Mouse (Mus musculus) macrophage (primary cell): ENCODE measurements around the gene Rasal2. TPM values are rescaled to one million over a fixed set of nuclear protein-coding genes. Genes with fewer than 3 reads are reported as not detected.

Source experiments
- H3K27ac ChIP-seq: fragments of 350-480 bp; formaldehyde crosslinking; 2 replicates; pipeline ENCODE4 v1.9.0; 2021
- H3K36me3 ChIP-seq: fragments of 350-480 bp; formaldehyde crosslinking; 2 replicates; pipeline ENCODE4 v1.9.0; 2021; ENCODE audit errors: inconsistent target
- H3K4me3 ChIP-seq: fragments of 350-480 bp; formaldehyde crosslinking; 2 replicates; pipeline ENCODE4 v1.9.0; 2021; ENCODE audit errors: inconsistent target
- H3K79me2 ChIP-seq: fragments of 350-480 bp; formaldehyde crosslinking; 2 replicates; pipeline ENCODE4 v1.9.0; 2021; ENCODE audit errors: inconsistent target
- whole genome bisulfite sequencing: methylation state at CpG from one replicate; pipeline ENCODE4 v1.1.7; 2026; ENCODE audit warnings: inconsistent platforms; ENCODE audit not compliant: missing documents; 5-methylcytosine and 5-hydroxymethylcytosine counted together
- polyA plus RNA-seq: library from polyadenylated mRNA; stranded (reverse); fragments of 250-400 nt; gene quantifications from 3 replicates; pipeline ENCODE4 v1.2.4, GENCODE M21; 2018; ENCODE audit warnings: inconsistent platforms
- total RNA-seq, 78 experiments: library from RNA; depleted of rRNA; stranded (reverse); fragments of 250-400 nt; gene quantifications; 1 replicate in 9 of 78; 2 replicates in 24 of 78; 3 replicates in 43 of 78; 4 replicates in 2 of 78; pipeline ENCODE4 v1.2.4; 2018; ENCODE audit warnings: inconsistent platforms in 56 of 78

Gene Rasal2
- total RNA-seq (2018; cell fraction: chromatin; rRNA removed), result 10 to 100 TPM in 8 of 26 experiments, 1 to 10 TPM in 18; 2.6 to 13.8 (median 6.1) TPM
- total RNA-seq (2018; cell fraction: cytosol; rRNA removed), result 1 to 10 TPM in 17 of 26 experiments, under 1 TPM in 9; 0.77 to 2.3 (median 1.3) TPM
- total RNA-seq (2018; cell fraction: nucleus; rRNA removed), result 10 to 100 TPM in 1 of 26 experiments, 1 to 10 TPM in 25; 1.7 to 10.7 (median 3.6) TPM
- 0.81 to 1.8 TPM (median 1.6 TPM) in 3 replicates for polyA plus RNA-seq

GRCm38 (mm10) chr1:157412454-157413369 is at the start of gene Rasal2:
Gene Rasal2 (minus strand): TSS chr1:157412595.
- 3% methylated on average over 47 of the region's 62 CpGs for WGBS
- Histone ChIP-seq H3K27ac (no peak within 1 kb of the TSS), H3K36me3 (no peaks in the 10 kb centered on the region), H3K79me2 (no peaks in the 10 kb centered on the region), H3K4me3 (peak within 1 kb of the TSS; percentile 43)

DNA sequence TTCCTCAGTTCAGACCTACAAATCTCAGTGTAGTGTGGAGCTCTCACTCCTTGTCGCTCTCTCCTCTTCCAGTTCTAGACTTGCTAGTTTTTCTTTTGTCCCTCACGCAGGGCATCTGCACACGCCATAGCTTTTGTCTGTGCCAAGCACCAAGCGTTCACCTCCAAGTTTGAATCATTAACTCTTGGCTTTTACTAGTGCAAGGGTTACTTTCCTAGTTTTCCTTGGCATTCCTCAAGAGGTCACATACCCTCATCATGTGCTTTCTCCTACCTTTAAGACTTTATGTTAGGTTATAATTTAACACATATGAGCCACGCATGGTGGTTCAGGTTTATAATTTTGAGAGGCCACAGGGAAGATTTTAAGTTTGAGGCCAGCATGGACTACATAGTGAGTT is 48.9 kb upstream of the Rasal2 start:
- H3K4me3 ChIP-seq, result no peak overlapping the region
- WGBS, result 98% methylated on average over 5 of the region's 5 CpGs
- H3K79me2 ChIP-seq, result no peaks in the 10 kb centered on the region
- H3K27ac ChIP-seq, result no peak overlapping the region
- no peaks in the 10 kb centered on the region for H3K36me3 ChIP-seq

GRCm38 (mm10) chr1:157459904-157460303 is 47.5 kb upstream of the Rasal2 start:
- no peak overlapping the region for H3K27ac ChIP-seq
- H3K36me3 ChIP-seq, result no peaks in the 10 kb centered on the region
- no peak overlapping the region for H3K4me3 ChIP-seq
- 93% methylated on average over 5 of the region's 5 CpGs for WGBS
- H3K79me2 ChIP-seq, result no peaks in the 10 kb centered on the region

GRCm38 (mm10) chr1:157458421-157459208 is 46.2 kb upstream of the Rasal2 start, which contains the start of gene Cryzl2:
Gene Cryzl2 (plus strand): TSS chr1:157458577.
- H3K79me2 ChIP-seq, result no peaks in the 10 kb centered on the region
- 16% methylated on average over 27 of the region's 29 CpGs for WGBS
- no peaks in the 10 kb centered on the region for H3K36me3 ChIP-seq
- peak within 1 kb of the TSS; percentile 38 for H3K4me3 ChIP-seq
- H3K27ac ChIP-seq, result no peak within 1 kb of the TSS

GRCm38 (mm10) chr1:157457789-157458188 is 45.4 kb upstream of the Rasal2 start:
- Histone ChIP-seq H3K36me3 (no peaks in the 10 kb centered on the region), H3K79me2 (no peaks in the 10 kb centered on the region), H3K4me3 (no peak overlapping the region), H3K27ac (no peak overlapping the region)
- WGBS, result 89% methylated on average over 3 of the region's 3 CpGs

DNA sequence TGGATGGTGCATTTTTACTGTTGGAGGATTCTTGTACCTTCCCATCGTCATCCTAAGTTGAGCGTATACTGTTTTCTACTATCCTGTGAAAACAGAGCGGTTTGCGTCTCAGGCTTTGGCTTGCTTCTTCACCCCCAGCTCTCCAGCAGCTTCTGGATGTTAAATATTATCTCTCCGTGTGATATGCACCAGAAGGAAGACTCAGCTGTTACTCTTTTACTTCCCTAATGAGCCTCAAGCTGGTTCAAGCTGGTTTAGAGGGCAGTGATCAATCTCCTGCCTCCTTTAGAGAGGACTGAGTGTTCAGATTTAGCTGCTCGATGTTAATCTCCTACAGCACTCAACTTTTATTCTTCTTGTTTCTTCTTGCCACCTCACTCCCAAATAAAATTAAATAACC is 42.5 kb upstream of the Rasal2 start:
- WGBS, result 91% methylated on average over 5 of the region's 6 CpGs
- Histone ChIP-seq H3K36me3 (no peaks in the 10 kb centered on the region), H3K27ac (no peak overlapping the region), H3K4me3 (no peak overlapping the region), H3K79me2 (no peaks in the 10 kb centered on the region)

DNA sequence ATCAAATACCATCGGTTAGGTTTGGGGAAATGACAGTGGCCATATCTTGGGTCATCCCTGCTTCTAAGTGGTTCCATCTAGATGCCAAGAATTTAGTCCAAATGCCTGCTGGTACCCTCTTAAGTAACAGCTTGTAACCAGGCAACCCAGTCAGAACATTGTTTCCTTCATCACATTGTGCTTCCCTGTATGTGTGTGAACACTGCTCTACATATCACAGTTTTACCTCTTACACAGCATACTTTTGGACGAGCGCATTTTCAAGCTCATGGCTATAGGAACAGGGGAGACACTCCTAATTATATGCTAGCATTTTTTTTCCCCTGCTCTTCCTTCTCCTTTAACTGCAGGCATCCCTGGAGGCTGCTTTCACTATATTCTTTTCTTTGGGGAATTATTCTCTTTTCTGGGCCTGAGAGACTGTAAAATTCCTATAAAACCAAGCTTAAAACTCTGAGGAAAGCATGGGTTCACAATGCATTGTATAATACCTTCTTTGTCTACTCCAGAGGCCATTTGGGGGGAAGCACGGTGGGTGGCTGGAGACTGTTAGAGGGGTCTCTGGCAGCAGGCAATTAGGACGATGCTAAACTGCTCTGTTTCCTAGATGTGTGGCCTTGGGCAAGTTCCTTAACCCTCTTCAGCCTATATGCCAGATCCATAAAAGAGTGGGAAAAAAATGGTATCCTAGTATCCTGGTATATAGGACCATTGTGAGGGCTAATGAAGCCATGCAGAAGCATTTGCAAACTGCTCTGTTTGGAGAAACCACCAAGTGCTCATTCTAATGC is 40.6 kb upstream of the Rasal2 start:
- Histone ChIP-seq H3K4me3 (no peak overlapping the region), H3K79me2 (no peaks in the 10 kb centered on the region), H3K27ac (no peak overlapping the region), H3K36me3 (no peaks in the 10 kb centered on the region)
- 93% methylated on average over 5 of the region's 5 CpGs for WGBS

GRCm38 (mm10) chr1:157452284-157452683 is 39.9 kb upstream of the Rasal2 start:
- Histone ChIP-seq H3K4me3 (no peak overlapping the region), H3K36me3 (no peaks in the 10 kb centered on the region), H3K79me2 (no peaks in the 10 kb centered on the region), H3K27ac (no peak overlapping the region)
- 67% methylated on average over 3 of the region's 3 CpGs for WGBS

- H3K36me3 ChIP-seq, result no peaks in the 10 kb centered on the region
- H3K27ac ChIP-seq, result no peak overlapping the region
- no peaks in the 10 kb centered on the region for H3K79me2 ChIP-seq
- no peak overlapping the region for H3K4me3 ChIP-seq
- 52% methylated on average over 19 of the region's 21 CpGs for WGBS
Measured at GRCm38 (mm10) chr1:157449981-157450636, 37.7 kb upstream of the Rasal2 start.

- Histone ChIP-seq H3K27ac (no peak overlapping the region), H3K4me3 (no peak overlapping the region), H3K36me3 (no peaks in the 10 kb centered on the region), H3K79me2 (no peaks in the 10 kb centered on the region)
- WGBS, result 48% methylated on average over 10 of the region's 10 CpGs
Measured at GRCm38 (mm10) chr1:157449532-157449931, 37.1 kb upstream of the Rasal2 start.

- H3K27ac ChIP-seq, result no peak overlapping the region
- no peak overlapping the region for H3K4me3 ChIP-seq
- H3K36me3 ChIP-seq, result no peaks in the 10 kb centered on the region
- no peaks in the 10 kb centered on the region for H3K79me2 ChIP-seq
- WGBS, result 48% methylated on average over 3 of the region's 5 CpGs
Measured at GRCm38 (mm10) chr1:157448805-157449188, 36.4 kb upstream of the Rasal2 start.

DNA sequence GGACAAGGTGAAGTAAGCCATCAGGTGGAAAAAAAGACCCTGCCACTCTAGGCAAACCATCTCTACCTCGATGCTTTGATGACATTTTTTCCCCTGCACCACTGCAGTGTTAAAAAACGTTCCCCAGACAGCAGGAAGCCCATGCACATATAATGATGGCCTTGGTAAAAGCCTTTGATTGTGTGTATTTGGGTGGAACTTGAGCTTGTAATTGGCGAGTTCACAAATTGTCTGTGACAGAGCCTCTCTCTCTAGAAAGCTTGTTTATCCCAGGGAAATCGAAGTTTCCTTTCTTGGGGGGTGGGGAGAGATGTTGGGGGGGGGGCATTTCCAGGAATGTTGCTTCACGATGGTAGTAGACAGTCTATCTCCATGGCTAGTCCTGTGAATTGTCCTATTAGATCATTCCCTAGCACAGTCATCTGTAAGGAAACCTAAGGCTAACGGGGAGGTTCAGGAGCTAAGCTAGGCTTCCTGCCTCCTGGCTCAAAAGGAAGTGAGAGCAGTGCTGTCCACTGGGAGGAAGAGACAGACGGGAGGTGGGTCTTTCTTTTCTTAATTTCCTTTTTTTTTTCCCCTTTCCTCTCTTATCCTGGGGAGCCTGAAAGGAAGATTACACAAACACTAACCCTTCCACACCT is 35.9 kb upstream of the Rasal2 start:
- no peaks in the 10 kb centered on the region for H3K36me3 ChIP-seq
- WGBS, result 44% methylated on average over 7 of the region's 7 CpGs
- H3K4me3 ChIP-seq, result no peak overlapping the region
- H3K79me2 ChIP-seq, result no peaks in the 10 kb centered on the region
- H3K27ac ChIP-seq, result no peak overlapping the region

- no peaks in the 10 kb centered on the region for H3K36me3 ChIP-seq
- no peaks in the 10 kb centered on the region for H3K79me2 ChIP-seq
- no peak overlapping the region for H3K27ac ChIP-seq
- 88% methylated on average over 4 of the region's 4 CpGs for WGBS
- H3K4me3 ChIP-seq, result no peak overlapping the region
Measured at GRCm38 (mm10) chr1:157447142-157447541, 34.7 kb upstream of the Rasal2 start.
